Comparison of ENCODE assay signal across 19 mouse cellular contexts in genomic region chr11:68347508-68347907, GRCm38 (mm10). TPM values are rescaled to one million over a fixed set of nuclear protein-coding genes. Genes with fewer than 3 reads are reported as not detected.
"Had no signal": no experiment of that assay in that cellular context is flagged by ENCODE, and none has a peak within 500 bp of the region (broad histone marks: within the 10 kb centered on the region; RNA-seq: fewer than 3 reads in every experiment).

No protein-coding gene starts in this region.

- H3K27me3 ChIP-seq: lung, embryonic 15.5 days; midbrain, embryonic 13.5 days; neural tube, embryonic 12.5 days; stomach, embryonic 15.5 days had no signal

- H3K9me3 ChIP-seq: lung, embryonic 15.5 days; midbrain, embryonic 13.5 days; neural tube, embryonic 12.5 days; stomach, embryonic 15.5 days had no signal

- H3K9ac ChIP-seq: lung, embryonic 15.5 days; midbrain, embryonic 13.5 days; neural tube, embryonic 12.5 days; stomach, embryonic 15.5 days had no signal

- H3K4me3 ChIP-seq: lung, embryonic 15.5 days; megakaryocyte, embryonic 14.5 days; midbrain, embryonic 13.5 days; neural tube, embryonic 12.5 days; stomach, embryonic 15.5 days had no signal

- H3K4me2 ChIP-seq: lung, embryonic 15.5 days; midbrain, embryonic 11.5 days; midbrain, embryonic 13.5 days; neural tube, embryonic 12.5 days; stomach, embryonic 15.5 days had no signal

- H3K27ac ChIP-seq: lung, embryonic 15.5 days; macrophage; midbrain, embryonic 13.5 days; neural tube, embryonic 12.5 days; stomach, embryonic 15.5 days; stomach, postnatal 0 days had no signal

- H3K36me3 ChIP-seq: lung, embryonic 15.5 days; midbrain, embryonic 13.5 days; neural tube, embryonic 12.5 days; stomach, embryonic 15.5 days had no signal

- DNase-seq: lung, adult 2 months; lung, postnatal 14 days; lung, postnatal 36 days; right cerebral cortex, postnatal 14 days; thymus, adult 2 months; thymus, postnatal 25 days; thymus, postnatal 4 days had no signal

- ATAC-seq: lung, postnatal 0 days; midbrain, embryonic 13.5 days had no signal

RNA-seq across cellular contexts. Expression of gene Ntn1, which starts 53.1 kb away (rescaled TPM):
- total RNA-seq: megakaryocyte progenitor cell, adult 5-6 weeks; monocyte, adult 5-6 weeks; neutrophil, adult 5-6 weeks had no signal
